Mouse (Mus musculus) A20 (cell line): ENCODE measurements around the gene Ifnlr1.
"Not testable (repeated sequence)": the region's sequence is repeated elsewhere in the genome, so short reads cannot be mapped to it uniquely, and the experiment has no call there.

Experiments used
- DNase-seq: peaks from one replicate; pipeline ENCODE4 v3.0.0-alpha.2; 2011; ENCODE audit warnings: low read depth, low spot score

Gene Ifnlr1

GRCm38 (mm10) chr4:135685906-135686567 lies at the start of gene Ifnlr1:
TSS of gene Ifnlr1 (plus strand) at chr4:135686287.
- peak; percentile 90 for DNase-seq

DNA sequence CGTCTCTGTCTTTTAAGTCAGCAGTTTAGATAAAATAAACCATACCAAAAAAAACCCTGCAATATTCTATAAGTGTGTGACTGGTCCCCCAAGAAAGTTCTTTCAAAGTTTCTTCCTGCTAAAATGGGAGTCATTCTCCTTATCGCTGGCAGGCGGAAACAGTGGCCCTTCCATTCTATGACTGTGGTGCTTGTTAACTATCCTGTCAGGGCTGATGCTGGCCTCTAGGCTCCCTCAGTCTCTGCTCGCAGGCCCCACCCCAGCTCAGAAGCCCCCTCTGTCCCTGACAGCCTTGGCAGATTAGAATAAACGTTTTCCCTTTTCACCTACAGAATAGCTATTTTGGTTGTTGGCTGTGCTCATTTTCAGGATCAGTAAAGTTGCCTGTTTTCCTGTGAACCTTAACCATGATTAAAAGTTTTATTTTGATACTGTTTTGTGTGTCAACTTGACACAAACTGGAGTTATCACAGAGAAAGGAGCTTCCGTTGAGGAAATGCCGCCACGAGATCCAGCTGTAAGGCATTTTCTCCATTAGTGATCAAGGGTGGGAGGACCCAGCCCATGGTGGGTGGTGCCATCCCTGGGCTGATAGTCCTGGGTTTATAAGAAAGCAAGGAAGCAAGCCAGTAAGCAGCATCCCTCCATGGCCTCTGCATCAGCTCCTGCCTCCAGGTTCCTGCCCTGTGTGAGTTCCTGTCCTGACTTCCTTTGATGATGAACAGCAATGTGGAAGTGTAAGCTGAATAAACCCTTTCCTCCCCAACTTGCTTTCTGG lies 44.6 kb upstream of the Ifnlr1 start:
- not testable (repeated sequence) for DNase-seq

DNA sequence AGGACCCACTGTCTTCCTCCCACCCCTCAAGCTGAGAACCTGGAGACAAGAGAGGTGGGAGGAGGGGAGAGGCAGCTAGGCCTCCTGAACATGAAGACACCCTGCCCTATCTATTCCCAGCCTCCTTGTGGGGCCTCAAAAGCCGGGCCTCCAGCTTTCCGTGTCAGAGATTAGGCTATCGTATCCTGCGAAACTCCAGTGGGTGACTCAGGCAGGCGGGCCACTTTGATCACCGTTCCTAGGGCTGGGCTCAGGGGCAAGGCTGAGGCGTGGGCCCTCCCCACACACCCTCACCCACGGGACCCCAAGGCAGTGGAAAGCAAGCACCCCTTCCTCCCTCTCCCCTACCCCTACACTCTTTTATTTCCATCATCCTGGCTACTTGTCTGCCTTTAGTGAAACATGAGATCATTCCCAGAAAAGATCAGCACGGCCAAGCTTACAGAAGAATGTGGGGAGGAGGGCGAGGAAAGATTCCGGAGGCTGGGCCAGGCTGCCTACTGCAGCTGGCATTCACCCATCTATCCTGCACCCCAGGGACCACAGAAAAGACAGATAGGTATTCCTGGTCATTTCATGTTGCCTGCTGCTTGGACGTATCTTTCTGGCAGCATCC lies 41.0 kb upstream of the Ifnlr1 start:
- no peak for DNase-seq

DNA sequence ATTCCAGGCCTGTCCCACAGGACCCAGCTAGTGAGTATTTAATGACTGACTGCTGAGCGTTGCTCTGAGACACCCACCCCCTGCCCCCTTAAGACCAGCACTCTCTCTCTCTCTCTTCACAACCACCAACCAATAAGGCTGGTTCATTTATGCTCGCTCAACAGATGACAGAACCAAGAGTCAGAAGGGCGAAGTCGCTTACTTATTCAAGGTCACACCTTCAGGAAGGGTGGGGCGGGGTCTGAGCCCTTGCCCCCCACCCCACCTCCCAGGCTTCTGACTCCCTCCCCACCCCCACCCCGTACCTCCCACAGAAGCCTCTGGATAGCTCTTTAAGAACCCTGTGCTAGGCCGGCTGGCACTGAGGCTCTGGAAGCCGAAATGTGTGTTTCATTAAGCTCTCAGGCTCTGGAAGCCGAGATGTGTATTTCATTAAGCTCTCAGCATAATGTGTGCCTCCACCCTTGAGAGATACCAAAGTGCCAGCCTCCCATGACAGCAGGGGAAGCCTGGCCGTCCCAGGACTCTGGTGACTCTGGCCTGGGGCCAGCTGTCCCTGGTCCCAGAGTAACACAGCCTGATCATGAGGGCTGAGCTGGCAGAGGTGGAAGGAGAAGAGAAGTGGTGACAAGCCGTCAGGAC lies 33.0 kb upstream of the Ifnlr1 start:
- no peak for DNase-seq

DNA sequence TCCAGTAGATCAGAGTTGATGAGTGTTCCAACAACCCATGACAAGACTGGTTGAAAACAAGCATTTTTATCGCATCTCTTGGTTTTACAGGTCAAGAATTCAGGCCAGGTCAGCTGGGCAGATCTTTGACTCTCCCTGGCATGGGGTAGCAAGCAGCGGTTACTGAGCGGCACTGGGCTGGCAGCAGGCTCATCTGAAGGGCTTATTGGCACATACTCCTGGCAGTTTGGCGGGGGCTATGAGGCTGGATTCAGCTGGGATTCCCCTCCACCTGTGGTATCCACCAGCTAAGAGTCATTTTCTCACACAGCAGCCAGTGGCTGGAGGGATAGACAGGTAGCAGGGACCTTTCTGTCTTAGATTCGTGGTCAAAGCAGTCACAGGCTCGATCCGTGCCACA lies 32.1 kb upstream of the Ifnlr1 start:
- DNase-seq: no peak

DNA sequence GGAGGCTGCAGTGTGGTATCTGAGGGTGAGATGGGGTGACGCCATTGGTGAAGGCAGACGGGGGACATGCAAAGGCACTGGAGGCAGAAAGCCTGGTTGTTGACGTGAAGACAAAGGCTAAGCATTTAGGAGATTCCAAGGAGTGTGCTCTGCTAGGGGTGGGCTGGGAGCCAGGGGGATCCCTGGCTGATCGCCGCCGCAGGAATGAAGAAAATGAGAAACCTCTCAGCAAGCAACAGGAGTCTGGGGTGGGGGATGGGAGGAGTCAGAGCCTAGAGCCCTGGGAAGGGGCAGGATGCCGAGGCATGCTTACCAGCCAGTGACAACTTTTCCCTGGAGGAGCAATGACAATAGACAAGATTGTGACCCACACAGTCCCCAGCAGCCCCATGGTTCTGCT lies 30.6 kb upstream of the Ifnlr1 start:
- no peak for DNase-seq

- DNase-seq: no peak
Measured at GRCm38 (mm10) chr4:135656094-135656589, 29.9 kb upstream of the Ifnlr1 start.

GRCm38 (mm10) chr4:135658484-135658883 lies 27.6 kb upstream of the Ifnlr1 start:
- DNase-seq: no peak

DNA sequence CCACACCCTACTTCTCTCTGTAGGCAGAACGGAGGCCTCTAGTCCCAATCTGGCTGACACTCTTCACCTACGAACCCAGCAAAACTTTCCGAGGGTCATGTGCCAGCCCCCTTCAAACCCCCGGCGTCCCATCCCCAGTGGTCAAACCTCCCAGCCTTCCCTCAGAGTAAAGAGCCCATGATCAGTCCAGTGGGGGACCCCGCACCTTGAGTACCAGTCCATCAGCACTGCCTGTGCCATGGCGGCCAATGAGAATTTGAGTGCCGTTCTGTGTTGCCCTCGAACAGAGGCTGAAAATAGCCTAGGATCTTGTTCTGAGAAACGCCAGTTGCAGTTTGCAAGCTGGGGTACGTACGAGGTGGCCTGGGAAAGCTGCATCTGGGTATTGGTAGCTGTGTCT lies 27.2 kb upstream of the Ifnlr1 start:
- no peak for DNase-seq

DNA sequence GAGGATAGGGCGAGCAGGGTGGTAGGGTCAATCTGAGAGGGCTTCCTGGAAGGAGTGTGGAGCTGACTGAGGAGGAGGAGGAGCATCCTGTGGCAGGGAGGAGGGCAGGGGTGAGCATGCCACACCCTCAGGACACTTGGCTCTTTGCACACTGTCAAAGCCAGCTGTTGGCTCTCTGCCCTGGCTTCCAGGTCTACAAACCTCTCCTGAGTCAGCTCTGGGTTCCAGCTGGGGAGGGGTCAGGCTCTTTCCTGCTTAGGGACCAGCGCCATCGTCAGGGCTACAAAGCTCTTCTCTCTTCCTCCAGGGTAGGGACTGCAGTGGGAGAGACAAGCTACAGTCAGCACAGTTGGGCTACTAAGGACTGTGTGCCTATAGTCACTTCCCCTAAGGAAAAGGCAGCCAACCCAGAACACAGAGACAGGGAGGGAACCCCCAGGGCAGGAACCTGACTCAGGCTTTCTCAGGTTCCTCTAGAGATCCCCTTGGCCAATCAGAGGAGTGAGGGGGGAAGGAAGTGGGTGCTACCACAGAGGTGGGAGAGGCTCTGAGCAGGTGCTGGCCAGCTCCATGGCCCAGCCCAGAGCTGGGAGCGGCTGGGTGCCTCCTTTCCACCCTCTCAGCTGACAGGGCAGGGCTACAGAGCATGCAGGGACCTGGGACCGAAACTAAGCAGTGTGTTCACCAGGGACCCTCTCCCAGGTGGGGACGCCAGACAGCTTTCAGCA lies 24.8 kb upstream of the Ifnlr1 start:
- DNase-seq: peak; percentile 37

DNA sequence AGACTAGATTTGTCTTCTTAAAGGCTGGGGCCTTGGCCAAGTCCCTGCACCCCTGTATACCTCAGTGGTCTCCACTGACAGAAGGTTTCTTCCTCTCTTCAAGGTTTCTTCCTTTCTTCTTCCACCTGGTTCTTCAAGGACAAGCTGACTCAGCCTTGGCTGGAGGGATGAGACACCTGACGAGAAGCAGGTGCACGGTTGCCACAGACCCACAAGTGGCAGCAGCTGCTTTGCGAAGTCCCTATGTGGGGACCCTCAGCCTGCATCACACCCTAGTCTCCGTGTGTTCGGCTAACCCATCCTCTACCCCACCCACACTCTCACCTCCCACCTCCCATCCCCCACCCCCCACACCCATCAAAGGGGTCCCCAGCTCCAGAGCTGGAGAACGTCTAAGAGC lies 24.1 kb upstream of the Ifnlr1 start:
- no peak for DNase-seq

DNA sequence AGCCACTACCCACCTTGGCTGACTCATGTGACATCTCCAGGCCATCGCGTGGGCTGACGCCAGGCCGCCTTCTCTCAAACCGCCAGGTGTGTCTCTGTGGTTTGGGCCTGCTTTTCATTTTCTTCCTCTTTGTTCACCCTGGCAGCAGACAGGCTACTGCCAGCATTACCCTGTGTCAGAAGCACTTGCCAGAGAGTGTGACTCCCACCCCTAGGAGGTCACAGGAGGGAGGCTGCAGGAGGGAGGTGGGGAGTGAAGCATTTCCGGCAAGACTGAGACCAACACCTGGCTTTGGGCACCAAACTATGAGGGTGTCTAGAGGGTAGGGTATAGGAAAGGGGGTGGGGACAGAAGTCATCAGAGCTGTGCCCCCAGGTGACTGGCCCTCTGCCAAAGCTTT lies 21.4 kb upstream of the Ifnlr1 start:
- DNase-seq: peak; percentile 90

GRCm38 (mm10) chr4:135666192-135666975 lies 19.7 kb upstream of the Ifnlr1 start:
- DNase-seq: peak; percentile 85

- peak; percentile 82 for DNase-seq
Measured at GRCm38 (mm10) chr4:135667266-135667844, 18.7 kb upstream of the Ifnlr1 start.

GRCm38 (mm10) chr4:135673507-135673906 lies 12.6 kb upstream of the Ifnlr1 start:
- DNase-seq: no peak

DNA sequence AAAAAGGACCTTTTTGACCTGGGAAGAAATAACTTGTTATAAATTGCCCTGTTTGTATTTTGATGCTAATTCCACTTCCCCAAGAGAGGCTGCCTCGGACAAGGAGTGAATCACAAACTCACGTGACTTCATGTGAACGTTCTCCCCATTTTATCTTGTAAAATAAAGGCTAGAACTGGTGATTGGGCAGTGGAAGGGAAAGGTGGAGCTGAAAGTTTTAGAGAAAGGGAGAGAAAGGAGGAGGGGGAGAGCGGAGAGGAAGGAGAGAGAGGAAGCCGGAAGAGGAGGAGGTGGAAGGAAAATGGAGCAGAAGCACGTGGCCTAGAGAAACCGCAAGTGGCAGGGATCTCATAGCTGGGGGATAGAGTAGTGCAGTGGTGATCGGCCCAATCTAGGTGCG lies 11.1 kb upstream of the Ifnlr1 start:
- DNase-seq: no peak

DNA sequence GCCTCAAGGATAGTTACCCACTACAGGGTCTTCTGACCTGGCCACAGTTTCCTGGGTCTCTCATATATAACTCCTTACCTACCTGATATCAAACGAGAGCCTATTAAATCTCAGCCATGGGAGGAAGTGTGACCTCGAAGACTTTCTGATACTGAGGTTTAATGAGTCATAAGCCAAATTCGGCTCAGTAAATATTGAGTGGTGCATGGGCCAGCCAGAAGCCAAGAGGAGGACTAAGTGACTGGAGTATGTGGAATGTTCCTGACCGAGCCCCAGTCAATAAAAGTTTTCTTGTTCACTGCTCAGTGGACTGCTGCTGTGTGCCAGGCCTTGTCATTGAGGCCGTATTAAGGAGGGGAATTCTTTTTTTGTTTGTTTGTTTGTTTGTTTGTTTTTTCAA lies 9.6 kb upstream of the Ifnlr1 start:
- no peak for DNase-seq

DNA sequence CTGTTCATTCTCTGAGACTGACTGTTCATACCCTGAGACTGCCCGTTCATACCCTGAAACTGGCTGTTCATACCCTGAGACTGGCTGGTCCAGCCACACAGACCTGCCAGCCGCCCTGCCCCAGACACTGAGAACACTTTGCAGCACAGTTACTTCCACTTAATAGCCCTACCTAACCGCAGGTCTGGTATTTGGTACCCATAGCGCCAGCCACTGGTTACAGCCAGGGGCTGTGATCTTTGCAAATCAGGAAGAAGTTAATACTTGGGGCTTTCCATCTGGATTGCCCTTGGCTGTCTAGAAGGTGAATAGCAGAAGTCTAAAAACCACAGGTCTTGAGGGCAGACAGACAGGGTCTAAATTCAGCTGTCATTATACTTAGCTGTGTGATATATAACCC lies 6.8 kb upstream of the Ifnlr1 start:
- DNase-seq: peak; percentile 85

DNA sequence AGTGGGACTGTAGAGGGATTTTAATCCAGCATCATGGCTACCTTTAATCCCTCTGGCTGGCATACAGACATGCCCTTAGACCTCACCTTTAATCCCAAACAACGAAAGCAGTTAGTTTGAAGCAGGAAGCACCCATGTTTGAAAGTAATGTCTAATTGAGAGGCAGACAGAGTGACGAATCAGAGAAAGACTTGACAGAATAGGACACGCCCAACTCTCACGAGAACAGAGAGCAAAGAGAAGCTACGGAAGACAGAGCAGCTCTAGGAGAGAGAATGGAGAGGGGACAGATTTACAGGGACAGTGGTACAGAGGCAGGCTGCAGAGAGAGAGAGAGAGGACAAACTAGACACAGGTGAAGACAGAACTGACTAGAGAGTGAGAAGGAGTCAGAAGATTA lies 4.3 kb upstream of the Ifnlr1 start:
- no peak for DNase-seq

DNA sequence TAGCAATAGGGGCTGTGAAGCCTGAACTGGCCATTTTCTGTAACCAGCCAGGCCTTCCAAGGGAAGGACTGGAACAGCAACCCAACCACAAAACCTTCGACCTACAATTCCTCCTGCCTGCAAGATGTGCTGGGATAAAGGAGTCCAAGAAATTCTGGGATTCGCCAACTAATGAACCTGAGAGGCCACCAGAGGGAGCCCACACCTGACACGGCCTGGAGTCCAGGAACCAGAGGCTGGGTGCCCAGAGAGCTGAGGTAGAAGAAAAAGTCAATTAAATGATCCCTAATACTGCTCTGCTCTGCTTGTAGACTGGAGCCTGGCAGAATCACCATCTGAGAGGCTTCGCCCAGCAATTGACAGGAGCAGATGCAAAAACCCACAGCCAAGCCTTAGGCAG lies 2.5 kb upstream of the Ifnlr1 start:
- peak; percentile 50 for DNase-seq
